Comparison of ENCODE assay signal across 33 mouse cellular contexts in the genomic region with DNA sequence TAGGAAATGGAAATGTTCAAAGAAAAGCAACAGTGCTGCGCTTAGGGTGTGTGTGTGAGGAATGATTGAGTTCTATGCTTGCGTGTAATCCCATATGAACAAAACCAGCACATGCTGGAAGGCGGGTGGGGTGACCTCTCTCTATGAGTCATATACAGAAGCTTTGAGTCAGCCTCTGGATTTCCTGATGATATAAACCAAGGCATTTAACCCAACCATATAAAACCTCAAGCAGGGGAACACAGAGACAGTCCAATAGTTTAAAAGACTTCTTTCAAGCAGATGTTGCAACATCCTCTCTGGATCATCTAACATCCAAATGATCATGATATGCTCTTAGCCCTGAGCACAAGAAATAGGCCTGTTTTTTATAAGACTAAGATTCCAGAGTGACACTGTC.
DNase-seq lines count a peak whose midpoint lies in the region; ATAC-seq and TF ChIP-seq lines count a peak whose summit lies in the region.
"Had no signal": no experiment of that assay in that cellular context is flagged by ENCODE, and none has a peak within 500 bp of the region (broad histone marks: within the 10 kb centered on the region; RNA-seq: fewer than 3 reads in every experiment).

No protein-coding gene starts in this region.

- CTCF ChIA-PET in Patski (lab: Charles Lee), result no interaction called here

- no peak overlapping the region for H3K27ac ChIP-seq in limb, embryonic 14.5 days (replicated peaks; ENCODE audit: low read depth, low read length)
- H3K27ac ChIP-seq in limb, embryonic 10.5 days, result no peak overlapping the region
- H3K27ac ChIP-seq in embryonic facial prominence, embryonic 10.5 days (replicated peaks), result no peak overlapping the region
- H3K27ac ChIP-seq: embryonic facial prominence, embryonic 13.5 days; forebrain, embryonic 13.5 days; hindbrain, embryonic 10.5 days; hindbrain, embryonic 15.5 days; layer of hippocampus, adult 2 months; limb, embryonic 12.5 days; midbrain, embryonic 13.5 days had no signal

- DNase-seq in limb, embryonic 14.5 days (ENCODE audit: low spot score), result peak; percentile 3
- DNase-seq in limb, embryonic 10.5 days (ENCODE audit: low spot score), result no peak
- peak; percentile 34 for DNase-seq in Patski (ENCODE audit: low read depth, low spot score)
- no peak for DNase-seq in embryonic facial prominence, embryonic 10.5 days (ENCODE audit: low spot score)
- DNase-seq in thymus, postnatal 36 days, result no peak
- no peak for DNase-seq in layer of hippocampus, postnatal 36 days
- no peak for DNase-seq in layer of hippocampus, postnatal 25 days (ENCODE audit: extremely low spot score in 1 of 2, low spot score in 1 of 2)
- DNase-seq: adrenal gland, adult 8-10 months; B cell, adult 2 months; cerebellum, adult 9-11 months; embryo, embryonic 11 days; gastrocnemius, postnatal 10 days; heart, postnatal 14 days; kidney, adult 2 months; kidney, postnatal 36 days; liver, postnatal 0 days; lung, postnatal 4 days; right cerebral cortex, postnatal 14 days; thymus, adult 2 months; thymus, postnatal 4 days had no signal

- POLR2A ChIA-PET in Patski (lab: Charles Lee), result no interaction called here

- H3K4me2 ChIP-seq in limb, embryonic 14.5 days (replicated peaks; ENCODE audit: low read depth, low read length, severe bottlenecking), result no peak overlapping the region
- H3K4me2 ChIP-seq: embryonic facial prominence, embryonic 13.5 days; forebrain, embryonic 13.5 days; hindbrain, embryonic 15.5 days; limb, embryonic 12.5 days; liver, embryonic 11.5 days; midbrain, embryonic 13.5 days had no signal

- no peaks in the 10 kb centered on the region for H3K9me3 ChIP-seq in limb, embryonic 14.5 days (ENCODE audit: control insufficient read depth, low read length)
- no peaks in the 10 kb centered on the region for H3K9me3 ChIP-seq in limb, embryonic 10.5 days (replicated peaks)
- no peaks in the 10 kb centered on the region for H3K9me3 ChIP-seq in embryonic facial prominence, embryonic 10.5 days
- H3K9me3 ChIP-seq: embryonic facial prominence, embryonic 13.5 days; forebrain, embryonic 13.5 days; hindbrain, embryonic 10.5 days; hindbrain, embryonic 15.5 days; limb, embryonic 12.5 days; midbrain, embryonic 13.5 days had no signal

- TF ChIP-seq POLR2A in limb, embryonic 14.5 days (IDR thresholded peaks at IDR 0.05; ENCODE audit: borderline replicate concordance, extremely low read depth, insufficient read depth, insufficient read length), result no peak

- H3K9ac ChIP-seq in limb, embryonic 14.5 days (ENCODE audit: low read depth, low read length, severe bottlenecking), result no peak overlapping the region
- H3K9ac ChIP-seq: embryonic facial prominence, embryonic 13.5 days; forebrain, embryonic 13.5 days; hindbrain, embryonic 15.5 days; limb, embryonic 12.5 days; liver, postnatal 0 days; midbrain, embryonic 13.5 days had no signal

- no peak for ATAC-seq in limb, embryonic 14.5 days (ENCODE audit: low FRiP score, low read depth)
- peak; percentile 94 for ATAC-seq in Patski
- peak; percentile 34 for ATAC-seq in megakaryocyte progenitor cell, adult 5-6 weeks (replicated peaks; ENCODE audit: poor library complexity)
- ATAC-seq: activated CD4-positive, CD25-positive, alpha-beta regulatory T cell, adult 4 months; forebrain, embryonic 13.5 days; inflammation-experienced regulatory T-cells, adult 6 months; liver, postnatal 0 days; midbrain, embryonic 13.5 days had no signal

- in situ Hi-C loops in Patski (cut with MboI; ENCODE audit: low pct_unique_long_range_greater_than_20kb), result no loop called here

- H3K36me3 ChIP-seq in limb, embryonic 14.5 days (ENCODE audit: control insufficient read depth, insufficient read depth, low read length), result no peaks in the 10 kb centered on the region
- no peaks in the 10 kb centered on the region for H3K36me3 ChIP-seq in limb, embryonic 10.5 days
- H3K36me3 ChIP-seq in embryonic facial prominence, embryonic 10.5 days (replicated peaks), result no peaks in the 10 kb centered on the region
- H3K36me3 ChIP-seq: embryonic facial prominence, embryonic 13.5 days; G1E; hindbrain, embryonic 10.5 days; hindbrain, embryonic 15.5 days; limb, embryonic 12.5 days; midbrain, embryonic 13.5 days had no signal

- H3K27me3 ChIP-seq in limb, embryonic 14.5 days (ENCODE audit: control insufficient read depth, insufficient read depth, low read length), result no peaks in the 10 kb centered on the region
- no peaks in the 10 kb centered on the region for H3K27me3 ChIP-seq in limb, embryonic 10.5 days (ENCODE audit: low read depth, poor library complexity, severe bottlenecking)
- H3K27me3 ChIP-seq in Patski, result no peaks in the 10 kb centered on the region
- no peaks in the 10 kb centered on the region for H3K27me3 ChIP-seq in embryonic facial prominence, embryonic 10.5 days (replicated peaks; ENCODE audit: low read depth, poor library complexity, severe bottlenecking)
- H3K27me3 ChIP-seq: embryonic facial prominence, embryonic 13.5 days; forebrain, embryonic 13.5 days; hindbrain, embryonic 15.5 days; limb, embryonic 12.5 days; midbrain, embryonic 13.5 days had no signal

- TF ChIP-seq CTCF in Patski (IDR thresholded peaks at IDR 0.05), result no peak

- 90% methylated on average over 3 of the region's 3 CpGs for WGBS in limb, embryonic 14.5 days
- 90% methylated on average over 3 of the region's 3 CpGs for WGBS in limb, embryonic 10.5 days
- WGBS in embryonic facial prominence, embryonic 10.5 days, result 88% methylated on average over 3 of the region's 3 CpGs

- H3K4me1 ChIP-seq in limb, embryonic 14.5 days (ENCODE audit: control insufficient read depth, insufficient read depth, low read length), result no peaks in the 10 kb centered on the region
- H3K4me1 ChIP-seq in limb, embryonic 10.5 days, result no peaks in the 10 kb centered on the region
- no peaks in the 10 kb centered on the region for H3K4me1 ChIP-seq in embryonic facial prominence, embryonic 10.5 days
- H3K4me1 ChIP-seq: embryonic facial prominence, embryonic 13.5 days; forebrain, embryonic 13.5 days; hindbrain, embryonic 10.5 days; hindbrain, embryonic 15.5 days; limb, embryonic 12.5 days; midbrain, embryonic 13.5 days had no signal

- no peak overlapping the region for H3K4me3 ChIP-seq in limb, embryonic 14.5 days (replicated peaks; ENCODE audit: low read length)
- H3K4me3 ChIP-seq in limb, embryonic 10.5 days, result no peak overlapping the region
- no peak overlapping the region for H3K4me3 ChIP-seq in embryonic facial prominence, embryonic 10.5 days
- H3K4me3 ChIP-seq: embryonic facial prominence, embryonic 13.5 days; erythroblast, embryonic 14.5 days; forebrain, embryonic 13.5 days; hindbrain, embryonic 10.5 days; hindbrain, embryonic 15.5 days; layer of hippocampus, adult 2 months; limb, embryonic 12.5 days; midbrain, embryonic 13.5 days had no signal

Comparison
In these comparisons a context has a peak if more than half of its experiments do, and no peak if none do; other contexts are left out.
1. DNase-seq: peak in limb, embryonic 14.5 days (single experiment) and Patski (single experiment); none in limb, embryonic 10.5 days (single experiment), embryonic facial prominence, embryonic 10.5 days (single experiment), thymus, postnatal 36 days (0 of 2), layer of hippocampus, postnatal 36 days (0 of 2) and layer of hippocampus, postnatal 25 days (0 of 2).